ENCODE assay signal across 11 mouse cellular contexts in genomic region chr2:45512852-45513251, GRCm38 (mm10).
"Had no signal": no experiment of that assay in that cellular context is flagged by ENCODE, and none has a peak within 500 bp of the region (broad histone marks: within the 10 kb centered on the region; RNA-seq: fewer than 3 reads in every experiment).

No protein-coding gene starts in this region.

- H3K9ac ChIP-seq: limb, embryonic 12.5 days; liver, embryonic 13.5 days; liver, postnatal 0 days; midbrain, embryonic 13.5 days; neural tube, embryonic 15.5 days had no signal

- H3K4me2 ChIP-seq: limb, embryonic 12.5 days; liver, embryonic 13.5 days; midbrain, embryonic 13.5 days; neural tube, embryonic 15.5 days had no signal

- ATAC-seq: liver, postnatal 0 days; midbrain, embryonic 13.5 days had no signal

- H3K4me3 ChIP-seq: limb, embryonic 12.5 days; liver, embryonic 13.5 days; midbrain, embryonic 13.5 days; neural tube, embryonic 15.5 days had no signal

- H3K9me3 ChIP-seq: limb, embryonic 12.5 days; liver, embryonic 13.5 days; midbrain, embryonic 13.5 days; neural tube, embryonic 15.5 days had no signal

- H3K36me3 ChIP-seq: limb, embryonic 12.5 days; liver, embryonic 13.5 days; midbrain, embryonic 13.5 days; neural tube, embryonic 15.5 days had no signal

- H3K4me1 ChIP-seq: limb, embryonic 12.5 days; liver, embryonic 13.5 days; midbrain, embryonic 13.5 days; neural tube, embryonic 15.5 days had no signal

- H3K27ac ChIP-seq: limb, embryonic 12.5 days; liver, embryonic 13.5 days; midbrain, embryonic 13.5 days; neural tube, embryonic 15.5 days had no signal

- DNase-seq: kidney, postnatal 14 days; layer of hippocampus, postnatal 36 days; liver; liver, embryonic 13.5 days; liver, postnatal 0 days; spleen, adult 18-20 months; thymus, adult 18-20 months; thymus, postnatal 14 days had no signal

- H3K27me3 ChIP-seq: limb, embryonic 12.5 days; liver, embryonic 13.5 days; midbrain, embryonic 13.5 days; neural tube, embryonic 15.5 days had no signal
